Mouse (Mus musculus): Measurements from ENCODE around the gene Thoc3.

Gene Thoc3

GRCm38 (mm10) chr13:54443693-54444092 is 25.0 kb downstream of the Thoc3 start:
- WGBS, result 61% methylated on average over 3 of the region's 3 CpGs

DNA sequence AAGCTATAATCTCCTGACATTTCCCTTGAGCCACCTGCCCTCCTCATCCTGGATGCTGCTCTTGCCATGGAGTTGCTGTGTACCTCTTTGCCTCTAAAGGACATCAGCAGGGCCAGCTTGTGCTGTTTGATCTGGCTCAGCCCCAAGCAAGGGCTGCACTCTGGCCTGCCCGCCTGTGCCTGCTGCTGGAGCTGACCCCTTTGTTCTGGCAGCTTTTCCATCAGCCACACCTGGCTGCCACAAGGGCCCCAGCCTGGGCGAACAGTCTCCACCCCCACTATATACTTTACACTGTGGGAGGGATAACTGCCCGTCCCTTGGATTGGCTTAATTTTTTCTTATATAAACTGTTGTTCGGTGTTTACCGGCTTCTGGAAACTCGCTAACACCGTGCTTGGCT is 28.7 kb downstream of the Thoc3 start:
- 80% methylated on average over 7 of the region's 7 CpGs for WGBS

DNA sequence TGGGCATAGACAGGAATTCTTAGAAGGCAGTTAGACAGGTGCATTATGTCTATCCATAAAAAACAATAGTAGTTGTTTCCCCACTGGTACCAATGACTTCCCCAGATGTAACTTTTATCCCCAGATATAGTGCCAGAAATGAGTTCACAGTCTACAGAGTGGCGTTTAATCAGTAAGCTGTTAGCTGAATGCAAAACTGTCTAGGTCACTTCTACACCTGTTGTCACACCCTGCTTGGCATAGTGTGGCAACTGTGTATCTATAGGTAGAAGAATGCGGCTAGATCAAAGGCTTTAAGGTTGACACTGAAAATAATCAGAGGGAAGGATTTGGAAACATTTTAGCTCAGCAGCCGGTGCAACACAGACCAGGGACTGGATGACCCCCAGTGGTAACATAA is 29.8 kb downstream of the Thoc3 start:
- WGBS, result 77% methylated on average over 3 of the region's 3 CpGs

- 81% methylated on average over 6 of the region's 6 CpGs for WGBS
Measured at GRCm38 (mm10) chr13:54437083-54437482, 31.6 kb downstream of the Thoc3 start.

- WGBS, result 77% methylated on average over 5 of the region's 5 CpGs
Measured at GRCm38 (mm10) chr13:54436666-54437065, 32.0 kb downstream of the Thoc3 start.

DNA sequence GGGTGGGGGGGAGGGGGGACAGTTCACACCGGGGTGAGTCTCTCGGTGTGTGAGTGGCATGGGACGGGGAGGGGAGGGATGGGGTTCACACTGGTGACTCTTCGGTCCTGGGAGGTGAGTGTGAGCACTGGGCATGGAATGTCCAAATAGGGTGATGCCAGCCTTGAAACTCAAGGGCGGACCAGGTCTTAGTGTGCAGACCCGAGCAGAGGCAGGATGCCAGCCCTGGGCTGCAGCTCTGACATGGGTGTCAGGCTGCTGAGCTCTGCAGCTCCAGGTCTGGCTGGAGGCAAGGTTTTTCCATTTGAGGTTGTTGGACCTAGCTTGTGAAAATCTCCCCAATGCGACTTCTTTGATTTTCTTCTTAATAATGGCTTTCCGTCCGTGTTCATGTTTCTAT is 37.5 kb downstream of the Thoc3 start:
- WGBS, result 84% methylated on average over 9 of the region's 9 CpGs

- 75% methylated on average over 2 of the region's 2 CpGs for WGBS
Measured at GRCm38 (mm10) chr13:54430051-54430450, 38.6 kb downstream of the Thoc3 start.

DNA sequence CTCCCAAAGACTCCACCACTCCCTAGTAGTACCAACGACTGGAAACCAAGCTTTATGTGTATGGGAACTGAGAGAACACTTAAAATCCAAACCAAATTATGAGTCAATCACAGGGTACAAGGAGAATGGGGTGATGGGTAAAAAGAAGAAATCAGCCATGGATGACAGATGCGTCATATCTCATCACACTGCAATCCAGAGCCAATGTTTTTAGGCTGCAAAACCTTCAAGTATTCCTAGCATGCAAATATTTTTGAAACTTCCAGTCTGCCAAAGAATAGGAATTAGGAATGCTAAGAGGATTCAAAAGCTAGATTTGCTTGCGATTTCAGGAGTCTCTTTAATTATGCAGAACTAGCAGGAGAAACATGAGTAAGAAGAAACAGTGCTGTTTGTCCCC is 39.9 kb downstream of the Thoc3 start:
- WGBS, result 56% methylated on average over 3 of the region's 3 CpGs

DNA sequence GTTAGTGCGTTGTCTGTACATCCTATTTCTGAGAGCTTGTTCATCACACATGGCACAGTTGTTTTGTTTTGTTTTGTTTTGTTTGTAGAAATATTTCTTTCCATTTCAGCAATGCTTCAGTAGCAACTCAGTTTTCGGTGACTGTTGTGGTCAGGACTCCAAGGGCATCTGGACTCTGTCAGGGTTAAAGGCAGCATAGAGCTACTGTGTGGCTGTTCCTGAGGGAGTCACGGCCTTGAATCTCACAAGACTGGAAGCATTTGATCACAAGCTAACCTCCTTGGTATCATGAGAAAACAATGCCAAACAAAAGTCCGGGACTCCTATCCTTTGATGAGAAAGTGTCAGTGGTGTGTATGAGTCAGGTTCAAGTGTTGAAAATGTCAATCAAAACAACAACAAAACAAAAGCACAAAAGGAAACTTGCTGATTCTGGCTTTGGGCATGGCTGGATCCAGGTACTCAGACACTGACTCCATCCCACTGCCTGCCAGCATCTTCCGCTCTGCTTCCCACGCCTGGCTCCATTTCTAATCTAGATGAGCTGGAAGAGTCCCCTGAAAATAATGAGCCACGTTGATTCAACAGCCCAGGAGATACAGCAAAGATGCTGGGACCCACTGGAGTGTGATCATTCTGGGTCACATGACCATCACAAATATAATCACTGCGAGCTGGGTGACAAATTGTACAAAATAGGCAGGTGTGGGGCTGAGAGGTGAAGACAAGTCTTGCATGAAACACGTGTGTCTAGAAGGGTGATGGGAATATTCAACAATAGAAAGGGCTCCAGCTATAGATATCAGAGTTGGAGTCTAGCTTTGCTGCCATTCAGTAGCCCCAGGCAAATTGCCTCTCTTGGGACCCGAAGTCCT is 41.6 kb downstream of the Thoc3 start:
- WGBS, result 71% methylated on average over 10 of the region's 10 CpGs

- WGBS, result 47% methylated on average over 2 of the region's 2 CpGs
Measured at GRCm38 (mm10) chr13:54425269-54425668, 43.4 kb downstream of the Thoc3 start.

DNA sequence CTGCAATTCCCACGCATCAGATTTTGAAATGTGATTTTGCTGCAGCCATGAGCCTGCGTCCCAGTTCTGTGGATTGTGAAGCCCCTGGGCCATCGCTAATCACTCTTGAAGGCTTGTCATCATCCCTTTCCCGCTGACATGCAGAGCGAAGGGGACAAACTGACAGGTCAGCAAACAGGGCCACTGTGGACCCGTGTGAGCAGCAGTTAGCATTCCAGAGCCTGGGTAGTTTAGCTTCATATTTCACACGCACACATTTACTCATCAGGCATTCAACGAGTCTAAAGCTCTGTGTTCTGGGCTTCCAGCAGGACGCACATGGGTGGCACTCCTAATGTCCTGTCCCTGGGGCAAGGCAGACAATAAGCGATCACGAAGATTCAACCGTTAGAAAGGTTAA is 48.4 kb downstream of the Thoc3 start:
- WGBS, result 94% methylated on average over 12 of the region's 12 CpGs

GRCm38 (mm10) chr13:54418781-54419327 is 49.8 kb downstream of the Thoc3 start:
- WGBS, result 60% methylated on average over 10 of the region's 10 CpGs

DNA sequence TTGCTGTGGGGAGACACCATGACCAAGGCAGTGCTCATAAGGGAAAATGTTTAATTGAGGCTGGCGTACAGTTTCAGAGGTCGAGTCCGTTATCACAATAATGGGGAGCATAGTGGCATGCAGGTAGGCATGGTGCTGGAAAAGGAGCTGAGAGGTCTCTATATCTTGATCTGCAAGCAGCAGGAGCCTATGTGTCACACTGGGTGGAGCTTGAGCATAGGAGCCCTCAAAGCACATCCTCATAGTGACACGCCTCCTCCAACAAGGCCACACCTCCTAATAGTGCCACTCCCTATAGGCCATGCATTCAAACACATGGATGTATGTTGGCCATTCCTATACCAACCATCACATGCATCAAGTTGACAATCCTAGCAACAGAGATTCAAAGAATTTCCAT is 53.6 kb downstream of the Thoc3 start:
- 94% methylated on average over 4 of the region's 4 CpGs for WGBS

GRCm38 (mm10) chr13:54412721-54413120 is 55.9 kb downstream of the Thoc3 start:
- 78% methylated on average over 4 of the region's 4 CpGs for WGBS

DNA sequence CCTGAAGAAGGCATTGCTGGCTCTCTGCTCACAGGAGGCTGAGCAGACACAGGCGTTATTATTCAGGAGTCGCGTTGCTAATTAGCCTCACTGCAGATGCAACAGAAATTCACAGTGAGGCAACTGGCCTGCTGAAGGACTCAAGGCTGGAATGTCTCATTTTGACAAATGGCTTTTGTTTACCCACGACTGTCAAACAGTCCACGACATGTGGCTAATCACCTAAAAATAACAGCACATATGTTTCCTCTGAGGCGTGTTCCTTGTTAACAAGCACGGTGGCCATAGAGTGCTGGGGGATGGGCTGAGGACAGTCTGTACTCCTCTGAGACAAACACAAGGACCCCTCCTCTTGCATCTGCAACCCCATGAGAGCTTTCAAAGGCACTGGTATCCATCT is 56.4 kb downstream of the Thoc3 start:
- 19% methylated on average over 7 of the region's 7 CpGs for WGBS

DNA sequence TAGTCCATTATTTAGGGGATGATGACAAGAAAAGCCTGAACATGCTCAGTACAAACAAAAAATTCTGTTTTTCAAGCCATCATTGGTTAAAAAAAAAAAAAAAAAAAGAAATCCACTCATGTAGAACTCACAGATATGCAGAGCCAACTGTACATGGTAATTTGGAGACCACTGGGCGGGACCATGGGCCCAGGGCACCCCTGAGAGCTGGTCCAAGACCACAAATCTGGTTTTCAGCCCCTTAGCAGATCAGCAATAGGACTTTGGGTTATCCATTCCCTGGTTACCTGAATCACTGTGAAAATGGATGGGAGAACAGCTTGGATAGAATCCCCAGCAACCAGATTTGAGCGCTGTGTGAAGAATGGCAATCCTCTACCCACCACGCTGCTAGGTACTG is 57.0 kb downstream of the Thoc3 start:
- 86% methylated on average over 3 of the region's 3 CpGs for WGBS

Measured in cerebral cortex, adult 2 months (tissue).